Mouse (Mus musculus) liver, postnatal 0 days (tissue): ENCODE results near the gene Arglu1. TPM values are rescaled to one million over a fixed set of nuclear protein-coding genes. Genes with fewer than 3 reads are reported as not detected.

Experiments used
- ATAC-seq: fragments of 200-750 bp; cut with Nextera tagmentation; 2 replicates; pipeline ENCODE4 v1.8.0; 2017; ENCODE audit warnings: mild to moderate bottlenecking, moderate library complexity
- DNase-seq: peaks from one replicate; pipeline ENCODE4 v3.0.0-alpha.2; 2016
- H3K27ac ChIP-seq: fragments of 300-500 bp; sonication (generic); 2 replicates; pipeline ENCODE4 v1.5.1; 2014; ENCODE audit warnings: antibody characterized with exemption, moderate library complexity, mild to moderate bottlenecking, low read depth
- H3K27me3 ChIP-seq: fragments of 300-500 bp; sonication (generic); 2 replicates; pipeline ENCODE4 v1.6.1; 2014; ENCODE audit warnings: low read length, control low read depth, mixed read lengths; ENCODE audit not compliant: insufficient read depth
- H3K36me3 ChIP-seq: fragments of 300-500 bp; sonication (generic); replicated peaks from 2 replicates; pipeline ENCODE4 v1.6.1; 2014; ENCODE audit warnings: mild to moderate bottlenecking, control low read depth, low read length, moderate library complexity, mixed read lengths; ENCODE audit not compliant: insufficient read depth
- H3K4me1 ChIP-seq: fragments of 300-500 bp; sonication (generic); 2 replicates; pipeline ENCODE4 v1.6.1; 2014; ENCODE audit warnings: antibody characterized with exemption, mild to moderate bottlenecking, control low read depth; ENCODE audit not compliant: insufficient read depth
- H3K4me2 ChIP-seq: fragments of 300-500 bp; sonication (generic); 2 replicates; pipeline ENCODE4 v1.6.1; 2014; ENCODE audit warnings: low read depth, mild to moderate bottlenecking, low read length, moderate library complexity, mixed read lengths
- H3K4me3 ChIP-seq: fragments of 300-500 bp; sonication (generic); 2 replicates; pipeline ENCODE4 v1.5.1; 2014; ENCODE audit warnings: low read depth, low read length
- H3K9ac ChIP-seq: fragments of 300-500 bp; sonication (generic); replicated peaks from 2 replicates; pipeline ENCODE4 v1.6.1; 2014; ENCODE audit warnings: mild to moderate bottlenecking, moderate library complexity
- H3K9me3 ChIP-seq: fragments of 300-500 bp; sonication (generic); 2 replicates; pipeline ENCODE4 v1.6.1; 2016; ENCODE audit warnings: mild to moderate bottlenecking, control low read depth, low read length, mixed read lengths
- CTCF ChIP-seq: sonication (generic); IDR thresholded peaks from 2 replicates; pipeline ENCODE4 v1.5.1; 2016; ENCODE audit warnings: antibody characterized with exemption, low read depth
- EP300 ChIP-seq: IDR thresholded peaks from 2 replicates; pipeline ENCODE4 v1.6.1; 2016; ENCODE audit warnings: antibody characterized with exemption, low read depth, mild to moderate bottlenecking
- WGBS: fragments of 180-500 bp; shearing (Covaris S2); extraction: QIAGEN DNeasy Blood & Tissue Kit; methylation state at CpG from one replicate; pipeline ENCODE4 v1.1.7; 2014; ENCODE audit not compliant: insufficient replicate concordance; 5-methylcytosine and 5-hydroxymethylcytosine counted together
- microRNA-seq: library from miRNA; unstranded; fragments of <30 nt; microRNA quantifications from one replicate; pipeline ENCODE4, GENCODE M21; 2016
- polyA plus RNA-seq: library from polyadenylated mRNA; unstranded; fragments of >200 nt; fragmentation: Nextera tagmentation; extraction: Ambion mirVana; gene quantifications from 2 replicates; pipeline ENCODE4 v1.2.1, GENCODE M21; 2015

Arglu1 gene
- polyA plus RNA-seq, 1 experiment from 2014 or later = 43.2 TPM

DNA sequence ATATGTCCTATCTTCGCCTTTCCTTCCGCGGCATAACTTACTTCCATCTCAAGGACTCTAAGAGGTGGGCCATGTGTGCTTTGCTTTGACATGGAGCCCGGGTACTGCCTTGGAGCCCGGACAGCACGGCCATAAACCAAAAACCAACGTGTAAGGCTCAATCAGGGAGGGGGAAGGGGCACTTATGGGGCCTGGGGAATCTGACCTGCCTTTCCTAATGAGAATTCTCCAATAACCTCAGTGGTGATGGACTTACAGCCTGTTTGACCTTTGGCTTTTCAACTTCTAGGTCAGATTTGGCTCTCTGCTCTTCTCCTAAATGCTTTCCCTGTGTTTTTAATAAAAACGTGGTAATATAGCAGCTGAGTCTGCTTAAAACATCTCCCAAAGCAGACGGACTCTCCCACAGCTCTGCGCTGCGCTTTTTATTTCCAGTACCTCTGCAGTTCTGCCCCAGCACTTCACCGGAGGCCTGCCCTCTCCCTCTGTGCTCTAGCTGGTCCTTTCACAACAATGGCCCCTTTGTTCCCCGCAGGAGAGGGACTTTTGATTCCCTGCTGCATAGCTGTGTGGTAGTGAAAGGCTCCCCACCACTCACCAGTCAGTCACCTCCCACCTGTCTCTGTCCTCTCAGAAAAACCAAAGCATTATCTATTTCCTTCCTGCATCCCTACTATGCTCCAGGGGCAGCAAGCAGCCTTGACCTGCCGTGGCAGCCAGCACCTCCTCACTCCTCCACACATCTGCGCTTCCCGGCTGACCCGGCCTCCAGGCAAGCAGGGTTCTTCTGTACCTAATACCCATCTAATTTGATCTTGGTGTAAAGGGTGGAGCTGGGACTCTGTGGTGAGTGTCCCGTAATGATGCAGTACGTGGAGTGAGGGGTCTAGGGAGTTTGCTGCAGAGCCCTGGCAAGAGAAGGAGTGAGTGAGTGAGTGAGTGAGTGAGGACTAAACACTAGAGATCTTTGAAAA, 70.8 kb downstream of the Arglu1 start:
- Histone ChIP-seq H3K36me3 (no peaks in the 10 kb centered on the region), H3K9ac (no peak overlapping the region), H3K9me3 (no peaks in the 10 kb centered on the region), H3K4me3 (no peak overlapping the region), H3K27ac (no peak overlapping the region), H3K4me1 (no peaks in the 10 kb centered on the region), H3K27me3 (no peaks in the 10 kb centered on the region), H3K4me2 (no peak overlapping the region)
- TF ChIP-seq CTCF (no peak), EP300 (no peak)
- no peak for ATAC-seq
- WGBS = 72% methylated on average over 19 of the region's 19 CpGs
- DNase-seq = no peak

Small RNAs within 50 kb of the gene (microRNA-seq; reads per million reads assigned to microRNA genes)
- 3.2 reads per million for gene Mir7654

Other genes starting within 250 kb of the Arglu1 start
- 1.0 TPM in 2 replicates for gene Efnb2, start 29.3 kb downstream of the Arglu1 start, polyA plus RNA-seq